Mouse (Mus musculus) inflammation-experienced regulatory T-cells, adult 6 months (primary cell): ENCODE results near the gene Gopc. TPM values are rescaled to one million over a fixed set of nuclear protein-coding genes. Genes with fewer than 3 reads are reported as not detected.
A peak's percentile ranks its signal among the peaks of the same experiment; 100 is the strongest.

ENCODE experiments used
- ATAC-seq: one replicate; pipeline ENCODE4 v1.8.0; 2017
- polyA plus RNA-seq, 3 experiments: library from polyadenylated mRNA; unstranded; fragments of 100-300 nt; shearing (Covaris generic); gene quantifications; one replicate each; pipeline ENCODE4 v1.2.1; 2017

Gene Gopc
- polyA plus RNA-seq: 1 to 10 TPM; 5.5 to 8.1 (median 6.0) TPM

- peak; percentile 86 for ATAC-seq
These were observed at the start of gene Gopc for GRCm38 (mm10) chr10:52381845-52382591. TSS of gene Gopc (minus strand) at chr10:52382124.

GRCm38 (mm10) chr10:52430953-52431352, 49.0 kb upstream of the Gopc start:
- no peak for ATAC-seq

DNA sequence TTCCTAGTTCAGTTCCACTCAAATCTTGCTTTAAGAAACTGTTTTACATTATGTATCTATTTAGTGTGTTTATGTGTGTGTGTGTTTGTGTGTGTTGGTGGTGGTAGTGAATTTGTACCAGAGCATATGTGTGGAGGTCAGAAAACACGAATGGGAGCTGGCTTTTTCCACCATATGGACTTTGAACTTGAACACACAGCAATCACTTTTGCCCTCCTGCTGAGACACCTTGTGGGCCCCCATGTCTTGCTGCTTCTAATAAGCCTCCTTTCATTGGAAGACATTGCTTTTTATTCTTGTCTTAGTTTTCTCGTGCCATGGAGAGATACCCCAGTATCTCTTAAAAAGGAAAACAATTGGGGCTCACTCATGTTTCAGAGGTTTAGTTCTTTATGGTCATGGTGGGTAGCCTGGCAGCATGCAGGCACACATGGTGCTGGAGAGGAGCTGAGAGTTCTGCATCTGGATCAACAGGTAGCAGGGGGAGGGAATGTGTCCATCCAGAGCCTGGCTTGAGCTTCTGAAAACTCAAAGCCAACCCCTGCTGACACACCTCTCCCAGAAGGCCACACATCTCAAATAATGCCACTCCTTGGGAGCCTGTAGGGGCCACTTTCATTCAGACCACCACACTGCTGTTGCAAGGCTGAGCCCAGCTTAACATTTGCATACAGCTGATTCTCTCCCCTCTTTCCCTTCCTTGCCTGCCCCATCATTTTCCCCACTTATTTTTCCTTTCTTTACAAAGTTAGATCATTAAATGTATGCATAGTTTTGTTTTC, 45.9 kb upstream of the Gopc start:
- ATAC-seq: no peak

DNA sequence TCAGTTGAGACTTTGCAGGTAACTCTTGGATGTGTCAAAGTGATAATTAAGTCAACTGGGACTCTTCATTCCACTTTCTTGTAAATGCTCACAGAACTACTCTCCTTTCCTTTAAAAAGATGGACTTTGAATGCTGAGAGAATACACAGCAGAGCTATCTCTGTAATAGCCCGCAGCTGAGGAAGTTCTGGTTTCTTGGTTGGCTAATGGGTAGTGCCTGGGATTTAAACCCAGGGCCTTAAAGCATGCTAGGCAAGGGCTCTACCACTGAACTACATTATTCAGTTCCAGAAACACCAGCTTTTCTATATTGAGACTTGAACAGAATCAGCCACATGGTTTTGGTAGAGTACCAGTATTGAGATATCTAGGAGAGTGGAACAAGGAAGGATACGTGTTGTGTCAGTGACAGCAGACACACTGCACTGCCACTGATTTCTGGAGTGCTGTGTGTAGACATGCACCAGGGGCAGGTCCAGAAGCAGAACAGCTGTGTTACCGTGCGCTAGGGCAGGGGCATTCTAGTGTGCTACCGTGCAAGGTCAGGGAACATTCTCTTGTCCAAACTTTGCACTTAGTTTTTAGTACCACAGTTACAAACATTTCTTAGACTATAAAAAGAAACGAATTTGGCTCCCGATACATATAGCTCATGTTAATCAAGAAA, 44.5 kb upstream of the Gopc start:
- no peak for ATAC-seq

GRCm38 (mm10) chr10:52423097-52423496, 41.2 kb upstream of the Gopc start:
- ATAC-seq: no peak

- ATAC-seq: no peak
These were observed 39.8 kb upstream of the Gopc start for GRCm38 (mm10) chr10:52421716-52422115.

DNA sequence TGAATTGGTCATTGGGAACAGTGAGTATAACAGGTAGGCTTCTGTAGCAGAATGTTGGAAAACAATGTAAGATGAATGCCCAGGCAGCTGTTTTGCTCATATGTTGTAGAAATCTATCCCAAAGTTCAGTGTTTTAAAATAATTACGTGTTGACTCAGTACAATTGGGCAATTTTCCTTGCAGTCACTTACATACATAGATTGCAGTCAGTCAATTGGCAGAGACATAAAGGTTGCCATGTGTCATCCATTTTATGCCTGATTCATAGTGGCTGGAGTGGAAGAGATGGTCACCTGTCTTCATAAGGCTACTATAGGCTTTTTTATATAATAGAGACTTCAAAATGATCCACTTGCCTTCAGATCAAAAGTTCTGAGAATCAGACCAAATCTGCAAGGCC, 38.6 kb upstream of the Gopc start:
- no peak for ATAC-seq

- no peak for ATAC-seq
These were observed 37.5 kb upstream of the Gopc start for GRCm38 (mm10) chr10:52419402-52419801.

- ATAC-seq: no peak
These were observed 37.0 kb upstream of the Gopc start for GRCm38 (mm10) chr10:52418931-52419330.

DNA sequence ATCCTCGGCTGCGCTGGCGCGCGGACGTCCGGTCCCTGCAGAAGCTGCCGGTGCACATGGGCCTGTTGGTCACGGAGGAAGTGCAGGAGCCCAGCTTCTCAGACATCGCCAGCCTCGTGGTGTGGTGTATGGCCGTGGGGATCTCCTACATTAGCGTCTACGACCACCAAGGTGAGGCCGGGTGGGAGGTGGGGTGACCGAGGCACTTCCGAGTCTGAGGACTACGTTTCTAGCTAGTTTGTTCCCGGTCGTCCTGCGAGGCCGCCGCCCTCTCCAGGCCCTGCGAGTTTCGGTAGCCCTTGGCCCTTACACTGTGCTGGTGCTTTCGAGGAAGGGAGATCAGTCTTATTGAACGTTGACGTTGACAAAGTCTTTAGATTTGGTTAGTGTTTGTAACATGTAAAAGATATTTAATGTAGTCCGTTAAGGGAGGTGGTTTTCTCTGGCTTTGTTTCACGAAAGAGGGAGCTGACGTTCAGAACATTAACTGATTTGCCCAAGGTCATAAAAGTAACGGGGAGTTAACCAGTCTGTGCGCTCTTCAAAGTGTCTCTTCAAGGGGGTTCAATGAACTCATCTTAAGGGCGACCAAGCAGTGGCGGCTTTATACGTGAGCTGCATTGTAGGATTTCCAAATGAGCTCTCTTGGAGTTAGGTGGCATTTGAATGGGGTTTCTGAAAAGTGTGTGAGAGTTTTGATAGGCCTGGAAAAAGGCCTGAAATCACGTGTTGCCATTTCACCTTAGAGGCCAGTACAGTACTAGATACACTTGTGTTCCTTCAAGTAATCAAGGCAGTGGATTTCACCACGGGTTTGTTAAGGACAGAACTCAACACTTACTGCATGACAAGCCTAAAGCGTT, 36.3 kb upstream of the Gopc start:
- no peak for ATAC-seq

- ATAC-seq: peak; percentile 95
These were observed 35.5 kb upstream of the Gopc start, which contains the start of gene Nus1 for GRCm38 (mm10) chr10:52417299-52417997. TSS of gene Nus1 (plus strand) at chr10:52417547.

DNA sequence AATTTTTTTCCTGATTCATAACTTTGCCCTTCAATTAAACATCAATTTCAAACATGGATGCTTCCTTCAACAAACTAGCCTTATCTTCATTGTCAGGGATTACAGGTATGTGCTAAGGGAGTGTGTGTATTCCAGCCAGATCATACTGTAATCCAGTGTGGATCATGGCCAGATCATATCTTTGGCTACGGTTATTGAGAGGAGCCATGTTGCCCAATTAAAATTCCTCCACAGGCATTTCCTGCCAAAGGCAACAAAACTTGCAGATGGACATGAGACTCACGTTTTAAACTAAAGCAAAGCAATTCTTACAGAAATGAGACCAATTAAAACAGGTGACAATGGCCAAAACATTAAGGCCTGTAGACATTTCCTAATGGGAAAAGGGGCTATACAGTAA, 34.5 kb upstream of the Gopc start:
- ATAC-seq: no peak

- ATAC-seq: no peak
These were observed 33.1 kb upstream of the Gopc start for GRCm38 (mm10) chr10:52415020-52415419.

- no peak for ATAC-seq
These were observed 25.6 kb upstream of the Gopc start for GRCm38 (mm10) chr10:52407526-52407925.

GRCm38 (mm10) chr10:52405160-52405559, 23.2 kb upstream of the Gopc start:
- ATAC-seq: no peak

GRCm38 (mm10) chr10:52399722-52400121, 17.8 kb upstream of the Gopc start:
- no peak for ATAC-seq

DNA sequence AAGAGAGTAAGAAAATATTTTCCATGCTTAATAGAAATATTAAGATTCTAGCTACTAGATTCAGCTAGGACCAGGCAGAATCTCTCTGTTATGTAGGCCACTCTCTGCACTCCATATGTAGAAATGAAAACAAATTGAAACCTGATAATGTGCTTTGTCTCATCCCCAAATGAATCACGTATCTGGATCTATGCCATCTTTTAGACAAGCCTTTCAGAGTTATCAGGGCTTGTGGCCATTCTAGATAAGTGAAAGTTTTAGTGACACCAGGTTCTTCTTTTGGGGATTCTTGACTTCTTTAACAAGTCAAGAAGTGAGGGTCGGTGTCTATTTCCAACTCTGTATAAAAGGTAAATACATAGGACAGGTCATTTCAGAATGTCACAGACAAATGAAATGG, 16.8 kb upstream of the Gopc start:
- no peak for ATAC-seq

GRCm38 (mm10) chr10:52396647-52397046, 14.7 kb upstream of the Gopc start:
- no peak for ATAC-seq

DNA sequence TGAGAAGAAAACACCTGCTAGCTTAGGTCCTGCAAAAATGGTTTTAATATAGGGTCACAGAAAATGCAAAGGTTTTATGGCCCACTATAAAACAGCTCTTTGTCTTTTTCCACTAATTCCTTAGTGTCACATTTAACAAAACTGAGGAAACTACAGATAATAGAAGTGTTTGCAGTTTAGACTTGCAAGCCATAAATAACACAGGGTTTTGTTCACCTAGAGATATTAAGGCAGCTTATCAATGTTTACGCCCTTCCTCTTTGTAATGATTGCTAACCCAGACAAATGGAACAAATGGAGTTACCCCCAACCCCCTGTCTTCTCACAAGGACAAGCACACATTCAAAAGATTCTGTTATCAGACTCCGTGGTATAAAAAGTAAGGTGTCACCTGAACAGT, 9.3 kb upstream of the Gopc start:
- no peak for ATAC-seq

GRCm38 (mm10) chr10:52389438-52389837, 7.5 kb upstream of the Gopc start:
- ATAC-seq: no peak

DNA sequence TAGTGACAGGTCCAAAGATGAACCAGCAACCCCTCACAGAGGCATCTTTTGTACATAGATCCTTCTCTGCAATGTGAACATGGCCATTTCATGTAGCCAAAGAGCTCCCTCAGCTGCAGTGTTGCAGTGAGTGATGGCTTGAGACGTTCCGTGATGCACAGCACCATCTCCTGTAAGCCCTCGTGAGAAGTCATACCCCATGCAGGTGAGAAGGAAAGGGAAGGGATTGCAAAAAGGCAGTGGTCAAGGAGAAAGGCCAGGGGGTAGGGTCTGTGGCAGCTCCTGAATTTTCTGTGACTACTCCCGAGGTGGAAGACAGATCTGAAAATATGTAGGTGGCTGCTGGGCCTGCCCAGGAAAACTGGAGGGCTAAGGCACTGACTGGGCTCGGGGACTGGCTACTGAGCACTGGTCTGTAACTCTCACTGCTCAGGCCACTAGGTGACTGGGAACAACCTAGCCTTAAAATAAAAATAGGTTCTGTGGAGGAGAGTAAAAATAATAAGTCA, 7.1 kb upstream of the Gopc start, which contains the start of gene Nepn:
Gene Nepn (plus strand): TSS at position 51 of the 509 bp plus-strand sequence.
- ATAC-seq: no peak
